Mouse (Mus musculus): ENCODE measurements around the gene Wwp2.

The Wwp2 gene

DNA sequence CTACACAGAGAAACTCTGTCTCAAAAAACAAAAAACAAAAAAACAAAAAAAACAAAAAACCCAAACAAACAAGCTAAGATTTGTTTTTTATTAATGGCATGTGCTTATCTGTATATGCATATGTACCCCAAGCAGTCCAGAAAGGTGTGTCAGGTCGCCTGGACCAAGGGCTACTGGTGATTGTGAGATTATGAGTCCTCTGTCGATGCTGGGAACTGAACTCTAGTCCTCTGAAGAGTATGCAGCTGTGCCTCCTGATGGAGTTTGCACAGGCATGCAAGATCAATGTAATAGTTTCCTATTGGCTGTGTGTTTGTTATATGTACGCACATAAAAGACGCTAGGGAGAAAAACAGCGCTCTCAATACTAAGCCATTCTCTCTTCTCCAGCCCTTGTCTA lies 74.0 kb downstream of the Wwp2 start:
- no peak for DNase-seq (ENCODE audit: low spot score in 2 of 2)

DNA sequence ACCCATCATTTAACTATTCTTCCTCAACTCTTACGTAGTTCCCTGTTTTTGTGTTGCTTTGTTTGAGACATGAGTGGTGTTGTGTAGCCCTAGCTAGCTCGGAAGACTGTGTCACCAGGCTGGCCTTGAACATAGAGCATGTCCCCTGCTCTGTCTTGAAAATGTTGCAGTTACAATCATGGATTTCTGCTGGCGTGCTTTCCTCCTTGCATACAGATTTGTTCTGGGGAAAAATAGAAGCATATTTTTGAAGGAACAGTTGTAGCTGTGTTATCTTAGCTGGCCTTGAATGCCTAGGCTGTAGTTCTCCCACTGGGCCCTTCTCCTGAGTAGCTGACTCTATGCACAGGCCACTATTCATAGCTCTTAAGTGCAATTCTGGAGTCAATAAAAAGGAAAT lies 74.6 kb downstream of the Wwp2 start:
- no peak for DNase-seq (ENCODE audit: low spot score in 2 of 2)

DNA sequence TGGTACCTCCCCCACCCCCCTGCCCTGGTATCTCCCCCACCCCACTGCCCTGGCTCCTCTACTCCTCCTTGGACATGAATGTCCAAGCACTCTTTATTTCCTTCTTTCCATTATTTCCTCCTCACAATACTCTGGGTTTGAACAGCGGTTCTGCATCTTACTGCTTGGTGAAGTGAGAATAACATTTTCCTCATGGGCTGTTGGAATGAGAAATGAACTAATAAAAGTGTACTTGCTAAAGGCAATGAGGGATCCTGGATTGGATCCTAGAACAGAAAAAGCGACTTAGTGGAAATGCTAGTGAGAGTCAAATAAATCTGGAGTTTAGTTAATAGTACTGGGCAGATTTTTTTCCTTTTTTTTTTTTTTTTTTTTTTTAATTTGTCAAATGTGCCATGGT lies 77.1 kb downstream of the Wwp2 start:
- no peak for DNase-seq (ENCODE audit: low spot score in 2 of 2)

DNA sequence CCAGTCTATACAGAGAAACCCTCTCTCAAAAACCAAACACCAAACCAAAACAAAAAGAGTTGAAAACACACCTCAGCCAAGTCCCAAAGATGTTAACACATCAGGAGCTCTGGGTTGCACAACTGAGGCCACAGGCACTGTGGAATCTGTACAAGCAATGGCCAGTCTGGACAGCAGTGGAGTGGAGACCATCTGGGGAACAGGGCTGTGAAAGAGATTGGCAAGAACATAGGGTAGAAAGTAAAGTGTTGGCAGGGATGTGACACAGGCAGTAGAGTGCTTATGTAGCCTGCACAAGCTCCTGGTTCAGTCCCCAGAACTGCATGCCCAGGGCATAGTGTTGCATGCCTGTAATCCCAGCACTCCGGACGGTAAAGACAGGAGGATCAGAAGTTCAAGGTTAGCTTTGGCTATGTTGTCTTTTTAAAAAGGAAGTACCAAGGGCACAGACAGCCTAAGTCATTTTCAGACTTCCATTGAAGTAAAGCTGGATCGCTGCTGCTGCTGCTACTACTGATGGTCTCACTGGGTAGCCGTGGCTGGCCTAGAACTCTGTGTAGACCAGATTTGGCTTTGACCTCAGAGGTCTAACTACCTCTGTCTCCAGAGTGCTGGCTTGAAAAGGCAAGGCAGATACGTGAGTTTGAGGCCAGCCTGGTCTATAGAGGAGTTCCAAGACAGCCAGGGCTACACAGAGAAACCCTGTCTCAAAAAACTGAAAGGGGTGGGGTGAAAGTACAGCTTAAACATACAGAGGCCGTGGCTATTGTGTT lies 79.0 kb downstream of the Wwp2 start:
- no peak for DNase-seq (ENCODE audit: low spot score in 2 of 2)

DNA sequence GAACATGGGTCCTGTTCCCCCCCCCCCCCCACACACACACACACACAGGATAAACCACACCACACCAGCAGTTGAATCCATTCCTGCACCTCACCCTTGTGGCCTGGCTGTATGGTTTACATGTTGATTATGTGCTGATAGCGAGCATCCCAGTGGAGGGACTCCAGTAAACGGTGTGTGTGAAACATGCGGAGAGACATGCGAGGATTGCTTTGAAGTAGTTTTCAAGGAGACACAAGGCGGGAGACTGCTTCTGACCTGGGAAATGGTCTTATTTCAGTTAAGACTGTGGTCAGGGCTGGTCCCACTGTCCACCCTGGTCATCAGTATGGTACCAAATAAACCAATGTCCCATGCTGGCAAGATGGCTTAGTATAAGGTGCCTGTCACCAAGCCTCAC lies 82.6 kb downstream of the Wwp2 start:
- DNase-seq (ENCODE audit: low spot score in 2 of 2), result no peak

DNA sequence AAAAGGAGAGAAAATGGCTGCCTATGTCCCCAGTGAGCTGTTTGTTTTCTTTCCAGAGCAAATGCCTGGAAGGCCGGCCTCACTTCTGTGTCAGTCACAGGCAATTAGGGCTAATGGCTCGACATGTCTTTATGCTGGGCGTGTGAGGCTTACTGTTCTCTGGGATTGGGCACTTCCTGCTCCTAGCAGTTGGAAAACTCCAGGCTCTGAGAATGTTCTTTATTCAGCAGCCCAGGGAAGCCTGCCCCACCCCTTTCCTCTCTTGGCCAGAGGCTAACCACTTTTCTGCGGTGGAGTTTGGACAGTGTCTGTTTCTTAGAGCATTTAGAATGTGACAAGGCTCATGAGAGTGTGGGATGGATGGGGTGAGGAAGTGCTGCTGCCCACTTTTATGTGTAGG lies 83.7 kb downstream of the Wwp2 start:
- DNase-seq (ENCODE audit: low spot score in 2 of 2), result no peak

DNA sequence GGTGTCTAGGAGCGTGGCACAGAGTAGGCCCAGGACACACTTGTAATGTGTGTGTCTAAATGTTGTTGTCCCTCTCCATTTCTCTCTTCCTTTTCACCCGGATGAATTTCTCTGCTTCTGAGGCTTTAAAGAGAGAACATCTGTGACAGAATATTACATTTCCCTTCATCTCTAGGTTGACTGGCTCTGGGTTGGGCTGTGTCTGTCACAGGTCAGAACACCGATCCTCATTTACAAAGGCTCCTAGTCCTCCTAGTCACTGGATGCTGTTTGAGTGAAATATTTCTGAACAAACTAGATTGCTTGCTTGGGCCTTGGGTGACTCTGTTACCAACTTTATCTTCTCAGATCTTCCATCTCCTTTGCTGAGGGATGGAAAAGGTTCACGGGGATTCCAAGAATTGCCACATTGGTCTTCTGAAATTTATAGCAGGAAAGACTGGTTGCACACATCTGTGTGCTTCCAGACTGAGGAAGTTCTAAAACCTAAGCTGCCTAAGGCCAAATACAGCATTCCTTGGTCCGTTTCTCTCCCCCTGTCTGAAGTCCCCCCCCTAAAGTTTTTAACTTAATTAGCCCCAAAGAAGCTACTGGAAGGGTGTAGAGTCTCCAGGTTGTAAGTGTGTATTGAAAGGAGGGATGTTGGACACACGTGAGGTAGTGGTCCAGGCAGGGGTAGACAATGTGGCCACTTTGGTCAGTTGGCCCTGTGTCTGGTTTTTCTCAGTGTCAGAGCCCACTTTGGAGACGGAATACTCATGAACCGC lies 85.8 kb downstream of the Wwp2 start:
- no peak for DNase-seq (ENCODE audit: low spot score in 2 of 2)

DNA sequence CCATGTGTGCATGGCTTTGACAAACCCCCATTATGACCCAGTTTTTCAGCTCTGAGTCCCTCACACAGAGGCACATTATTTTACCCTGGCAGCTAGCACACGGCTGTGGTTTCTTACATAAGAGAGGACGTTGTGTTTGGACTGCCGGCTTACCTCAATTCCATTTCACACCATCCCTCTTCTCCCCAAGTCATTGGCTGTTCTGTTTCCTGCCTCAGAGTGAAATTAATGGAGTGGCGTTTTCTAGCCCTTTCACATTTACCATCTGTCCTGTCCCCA lies 86.3 kb downstream of the Wwp2 start:
- DNase-seq (ENCODE audit: low spot score in 2 of 2), result peak in 1 of 2 experiments; percentile 17

DNA sequence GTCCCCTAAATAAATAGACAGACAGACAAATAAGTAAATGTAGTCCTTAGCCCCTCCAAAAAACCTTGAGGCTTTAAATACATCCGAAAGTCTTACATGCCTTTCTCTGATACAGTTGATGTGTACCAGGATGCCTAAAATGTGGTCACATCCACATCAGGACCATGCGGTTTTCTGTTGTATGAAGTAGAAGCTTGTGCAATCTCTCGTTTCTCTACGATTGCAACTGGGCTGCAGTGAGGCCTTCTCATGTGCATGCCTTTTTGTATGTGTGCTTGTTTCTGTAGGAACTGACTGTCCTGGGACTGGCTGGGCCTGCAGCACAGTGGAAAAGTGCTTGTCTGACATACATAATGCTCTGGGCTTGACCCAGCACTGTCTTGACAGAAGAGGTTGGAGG lies 88.4 kb downstream of the Wwp2 start:
- DNase-seq (ENCODE audit: low spot score in 2 of 2), result no peak

DNA sequence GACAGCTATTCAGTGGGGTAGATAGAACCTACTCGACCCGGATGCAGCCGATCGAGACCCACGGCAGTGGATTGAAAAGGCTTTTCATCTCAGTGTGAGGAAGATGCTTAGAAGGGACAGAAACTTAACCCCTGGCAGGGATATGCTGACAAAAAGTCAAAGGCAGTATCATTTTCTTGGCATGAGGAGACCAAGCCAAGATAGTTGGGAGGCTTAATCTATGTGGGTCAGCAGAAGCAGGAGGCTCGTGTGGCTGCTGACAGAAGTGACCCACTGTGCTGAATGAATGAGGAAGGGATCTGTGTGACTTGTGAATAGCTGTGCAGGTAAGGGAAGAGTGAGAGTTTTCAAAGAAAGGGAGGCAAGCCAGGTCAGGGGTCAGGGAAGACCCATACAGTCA lies 92.6 kb downstream of the Wwp2 start:
- DNase-seq (ENCODE audit: low spot score in 2 of 2), result no peak

DNA sequence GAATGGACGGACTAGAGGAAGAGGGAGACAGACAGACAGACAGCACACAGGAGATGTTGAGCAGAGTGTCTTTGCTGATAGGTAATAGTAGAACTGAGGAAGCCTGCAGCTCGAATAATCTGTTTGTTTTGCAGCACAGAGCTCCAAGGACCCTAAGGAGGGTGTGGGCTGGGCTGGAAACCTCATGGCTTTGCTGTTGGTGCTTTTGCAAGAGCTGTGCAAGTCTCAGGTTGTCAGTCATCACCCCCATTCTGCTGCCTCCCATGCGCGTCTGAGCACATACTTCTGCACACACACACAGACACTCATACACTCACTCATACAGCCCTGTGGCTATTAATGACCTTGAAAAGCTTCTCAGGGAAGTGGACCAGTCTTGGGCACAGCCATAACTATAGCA lies 101.3 kb downstream of the Wwp2 start:
- no peak for DNase-seq (ENCODE audit: low spot score in 2 of 2)

DNA sequence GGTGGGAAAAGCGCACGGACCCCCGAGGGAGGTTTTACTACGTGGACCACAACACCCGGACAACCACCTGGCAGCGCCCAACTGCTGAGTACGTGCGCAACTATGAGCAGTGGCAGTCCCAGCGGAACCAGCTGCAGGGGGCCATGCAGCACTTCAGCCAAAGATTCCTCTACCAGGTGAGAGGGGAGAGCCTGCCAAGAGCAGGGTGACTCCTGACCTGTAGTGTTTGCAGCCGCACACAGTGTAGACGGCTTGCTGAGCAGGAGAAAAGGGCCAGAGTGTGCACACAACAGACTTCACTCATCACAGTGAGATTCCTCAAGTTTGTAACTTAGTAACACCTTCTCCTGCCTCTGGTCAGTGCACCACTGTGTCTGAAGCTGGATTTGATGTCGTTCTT lies 104.5 kb downstream of the Wwp2 start:
- no peak for DNase-seq (ENCODE audit: low spot score in 2 of 2)

DNA sequence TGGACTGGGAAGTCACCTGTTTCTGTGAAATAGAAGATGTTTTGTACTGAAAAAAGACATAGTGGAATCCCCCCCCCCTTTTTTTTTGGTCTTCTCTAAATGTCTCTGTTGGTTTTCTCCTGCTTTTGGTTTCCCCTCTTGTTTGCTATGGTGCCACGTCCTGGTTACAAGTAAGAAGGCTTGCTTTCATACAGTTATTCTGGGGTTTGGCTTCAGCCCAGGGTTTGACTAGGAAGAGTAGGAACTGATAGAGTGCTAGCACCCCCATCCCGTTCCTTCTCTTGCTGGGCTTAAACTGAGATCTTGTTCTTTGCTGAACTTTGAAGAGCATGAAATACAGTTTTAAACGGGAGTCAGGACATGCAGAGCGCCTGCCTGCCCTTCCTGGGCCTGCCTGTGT lies 105.2 kb downstream of the Wwp2 start:
- no peak for DNase-seq (ENCODE audit: low spot score in 2 of 2)

DNA sequence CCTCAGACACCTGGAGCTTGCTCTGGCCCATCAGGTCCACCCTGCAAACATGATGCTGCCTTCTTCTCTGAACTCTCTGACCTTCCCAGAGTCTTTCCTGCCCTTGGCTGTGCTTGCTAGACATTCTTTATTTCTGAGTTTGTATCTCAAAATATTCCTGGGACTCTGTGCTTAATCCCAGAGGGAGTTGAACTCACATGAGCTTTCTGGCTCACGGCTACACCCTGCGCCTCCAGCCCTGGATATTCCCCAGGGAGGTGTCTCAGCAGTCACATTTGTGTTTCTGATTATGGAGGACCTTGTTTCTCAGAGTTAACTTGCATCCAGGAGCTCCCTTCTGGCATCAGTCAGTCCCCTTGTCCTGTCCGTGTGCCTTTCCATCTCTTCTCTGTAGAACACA lies 106.0 kb downstream of the Wwp2 start:
- DNase-seq (ENCODE audit: low spot score in 2 of 2), result no peak

DNA sequence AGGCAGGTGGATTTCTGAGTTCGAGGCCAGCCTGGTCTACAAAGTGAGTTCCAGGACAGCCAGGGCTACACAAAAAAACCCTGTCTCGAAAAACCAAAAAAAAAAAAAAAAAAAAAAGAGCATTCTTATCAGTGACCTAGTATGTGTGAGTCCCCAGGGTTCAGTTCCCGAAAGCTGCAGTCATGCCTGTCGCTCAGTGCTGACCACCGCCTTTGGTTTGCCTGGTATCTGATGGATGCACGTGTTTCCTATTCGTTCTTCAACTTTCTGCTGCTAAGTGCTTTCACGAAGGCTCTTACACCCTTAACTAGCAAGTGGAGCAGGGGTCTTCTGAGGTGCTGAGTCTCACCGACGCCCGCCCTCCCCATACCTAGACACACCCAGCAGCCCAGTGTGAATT lies 107.5 kb downstream of the Wwp2 start:
- DNase-seq (ENCODE audit: low spot score in 2 of 2), result no peak

DNA sequence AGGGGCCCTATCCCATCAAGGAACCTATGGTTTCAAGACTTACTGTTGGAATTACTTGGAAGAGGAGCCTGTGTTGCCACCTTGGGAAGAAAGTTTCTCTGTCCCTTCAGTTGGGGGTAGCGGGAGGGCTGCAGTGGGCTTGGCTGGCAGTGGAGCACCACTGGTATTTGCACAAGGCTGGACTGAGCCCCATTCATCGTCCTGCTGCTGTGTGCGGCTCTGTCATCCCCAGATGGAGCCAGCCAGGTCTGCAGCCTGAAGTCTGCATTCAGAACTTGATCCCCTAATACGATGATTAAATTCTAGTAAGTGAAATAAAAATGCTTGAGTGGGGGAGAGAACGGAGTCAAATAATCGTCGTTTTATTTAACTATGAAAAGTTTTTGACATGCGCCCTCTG lies 108.0 kb downstream of the Wwp2 start:
- DNase-seq (ENCODE audit: low spot score in 2 of 2), result no peak

DNA sequence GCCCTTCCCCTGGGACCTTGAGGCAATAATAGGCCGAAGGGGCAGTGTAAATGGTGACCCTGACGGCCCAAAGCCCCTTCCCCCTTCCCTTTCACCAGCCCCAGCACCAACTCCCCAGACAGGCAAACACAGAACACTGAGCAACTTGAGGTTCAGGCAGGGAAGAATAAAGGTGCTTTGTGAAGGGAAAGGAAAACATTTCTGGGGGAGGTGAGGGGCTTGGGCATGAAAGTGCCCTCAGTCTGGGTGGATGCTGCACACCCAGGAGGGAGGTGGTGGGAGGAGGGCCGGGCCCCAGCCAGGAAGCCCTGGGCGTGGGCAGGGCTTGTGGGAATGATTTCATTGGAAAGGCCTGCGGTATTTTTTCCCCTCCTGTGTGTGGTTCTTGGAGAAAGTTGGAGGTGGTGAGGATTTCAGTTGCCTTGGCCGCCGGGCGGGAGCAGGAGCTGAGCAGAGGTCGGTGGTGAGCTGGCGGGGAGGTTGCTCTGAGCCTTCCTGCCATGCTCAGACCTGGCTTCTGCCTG lies 108.5 kb downstream of the Wwp2 start:
- peak; percentile 36 to 45 for DNase-seq (ENCODE audit: low spot score in 2 of 2)

DNA sequence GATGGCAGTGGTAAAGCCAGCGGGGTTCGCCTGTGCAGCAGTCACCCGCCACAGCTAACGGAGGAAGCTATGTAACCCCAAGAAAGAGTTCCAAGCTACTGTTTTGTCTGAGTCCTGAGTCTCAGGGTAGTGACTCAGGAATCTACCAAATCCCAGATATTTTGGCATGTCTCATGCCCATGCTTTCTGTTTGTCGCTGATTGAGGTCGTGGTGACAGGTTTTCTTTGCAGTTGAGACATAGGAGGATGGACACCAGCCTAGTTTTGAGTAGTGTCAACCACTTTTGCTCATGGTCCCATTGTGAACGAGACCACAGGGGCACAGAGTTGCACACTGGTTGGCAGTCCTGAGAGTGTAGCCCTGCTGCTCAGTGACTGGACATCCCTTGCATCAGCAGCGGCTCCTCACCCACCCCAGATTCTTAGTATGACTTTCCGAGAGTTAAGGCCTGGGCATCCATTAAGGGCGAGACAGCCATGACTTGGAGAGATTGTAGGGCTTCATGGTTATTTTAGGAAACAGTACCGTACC lies 109.5 kb downstream of the Wwp2 start:
- no peak for DNase-seq (ENCODE audit: low spot score in 2 of 2)

DNA sequence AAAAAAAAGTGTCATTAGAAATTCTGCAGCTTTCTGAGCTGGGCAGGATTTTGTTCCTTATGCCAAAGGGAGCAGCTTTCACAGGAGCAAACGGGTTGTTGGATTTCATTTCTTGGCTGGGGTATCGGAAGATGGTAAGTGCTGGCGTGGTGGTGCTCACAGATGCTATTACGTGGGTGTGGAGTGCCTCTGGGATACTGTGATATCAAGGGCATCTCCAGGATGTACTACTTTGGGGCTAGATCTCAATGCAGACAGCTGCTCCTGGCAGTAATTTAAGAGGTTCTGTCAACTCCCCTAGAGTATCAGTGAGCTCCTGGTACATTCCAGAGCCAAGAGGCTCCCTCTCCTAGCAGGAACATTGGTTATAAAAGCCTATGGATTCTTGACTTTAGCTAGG lies 110.0 kb downstream of the Wwp2 start:
- peak; percentile 44 to 70 for DNase-seq (ENCODE audit: low spot score in 2 of 2)

DNA sequence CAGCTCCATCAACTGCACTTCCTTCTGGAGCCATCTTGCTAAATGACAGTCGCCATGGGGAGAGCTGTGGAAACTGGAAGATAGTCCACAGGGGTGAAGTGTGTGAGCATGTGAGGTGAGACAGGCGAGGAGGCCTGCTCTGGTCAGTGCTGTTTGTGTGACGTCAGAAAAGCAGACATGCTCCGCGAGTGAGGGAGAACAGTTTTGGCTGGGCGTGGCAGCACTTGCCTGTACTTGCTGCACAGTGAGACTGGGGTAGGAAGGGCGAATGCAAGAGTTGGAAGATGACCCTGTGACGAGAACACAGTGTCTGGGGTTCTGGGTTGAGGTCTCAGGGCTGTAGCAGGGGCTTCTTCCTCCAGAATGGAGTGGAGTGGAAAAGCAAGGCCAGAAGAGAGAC lies 110.7 kb downstream of the Wwp2 start:
- no peak for DNase-seq (ENCODE audit: low spot score in 2 of 2)

DNA sequence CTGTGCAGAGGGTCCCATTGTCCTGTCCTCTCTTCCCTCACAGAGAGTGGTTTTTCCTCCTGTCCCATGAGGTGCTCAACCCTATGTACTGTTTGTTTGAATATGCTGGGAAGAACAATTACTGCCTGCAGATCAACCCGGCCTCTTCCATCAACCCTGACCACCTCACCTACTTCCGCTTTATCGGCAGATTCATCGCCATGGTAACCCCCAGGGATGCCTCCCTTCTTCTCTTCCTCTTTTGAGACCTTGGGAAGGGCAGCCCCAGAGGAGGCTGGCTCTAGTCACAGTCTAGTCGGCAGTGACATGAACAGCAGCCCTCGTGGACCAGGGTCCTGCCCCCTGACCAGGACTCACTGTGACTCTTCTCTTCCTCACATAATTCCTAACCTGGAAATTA lies 116.1 kb downstream of the Wwp2 start:
- DNase-seq (ENCODE audit: low spot score in 2 of 2), result no peak

DNA sequence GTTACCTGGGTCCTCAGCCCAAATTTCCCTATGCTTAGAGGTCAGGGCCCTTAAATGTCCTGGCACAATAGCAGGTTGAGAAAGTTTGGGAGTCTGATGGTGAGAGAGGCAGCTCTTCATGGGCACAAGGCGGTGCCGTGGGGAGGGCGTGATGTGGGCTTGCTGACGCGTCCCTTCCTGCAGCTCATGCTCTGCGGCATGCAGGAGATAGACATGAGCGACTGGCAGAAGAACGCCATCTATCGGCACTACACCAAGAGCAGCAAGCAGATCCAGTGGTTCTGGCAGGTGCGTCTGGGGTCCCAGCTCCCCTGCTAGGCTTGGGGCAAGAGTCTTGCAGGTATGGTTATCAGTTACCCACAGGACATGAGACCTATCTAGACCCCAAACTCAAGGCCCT lies 119.1 kb downstream of the Wwp2 start:
- no peak for DNase-seq (ENCODE audit: low spot score in 2 of 2)

DNA sequence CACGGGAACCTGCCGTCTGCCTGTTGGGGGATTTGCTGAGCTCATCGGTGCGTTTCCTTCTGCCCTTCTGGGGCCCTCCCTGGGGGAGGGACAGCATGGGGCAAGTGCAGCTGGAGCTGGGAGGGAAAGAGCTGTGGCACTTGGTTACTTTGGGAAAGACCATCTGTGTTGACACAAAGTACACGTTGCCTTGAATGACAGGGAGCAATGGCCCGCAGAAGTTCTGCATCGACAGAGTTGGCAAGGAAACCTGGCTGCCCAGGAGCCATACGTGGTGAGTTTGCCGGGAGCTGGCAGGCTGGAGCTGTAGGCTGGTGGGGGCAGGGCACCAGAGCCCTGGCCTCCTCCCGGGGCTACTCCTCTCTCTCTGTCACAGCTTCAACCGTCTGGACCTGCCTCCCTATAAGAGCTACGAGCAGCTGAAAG lies 120.4 kb downstream of the Wwp2 start:
- no peak for DNase-seq (ENCODE audit: low spot score in 2 of 2)

All from frontal cortex, postnatal 36 days (tissue).